Mouse (Mus musculus): ENCODE results near the gene Mip. TPM values are rescaled to one million over a fixed set of nuclear protein-coding genes. Genes with fewer than 3 reads are reported as not detected.
A peak's percentile ranks its signal among the peaks of the same experiment; 100 is the strongest.

Gene Mip
- polyA plus RNA-seq, 1 experiment: not detected

DNA sequence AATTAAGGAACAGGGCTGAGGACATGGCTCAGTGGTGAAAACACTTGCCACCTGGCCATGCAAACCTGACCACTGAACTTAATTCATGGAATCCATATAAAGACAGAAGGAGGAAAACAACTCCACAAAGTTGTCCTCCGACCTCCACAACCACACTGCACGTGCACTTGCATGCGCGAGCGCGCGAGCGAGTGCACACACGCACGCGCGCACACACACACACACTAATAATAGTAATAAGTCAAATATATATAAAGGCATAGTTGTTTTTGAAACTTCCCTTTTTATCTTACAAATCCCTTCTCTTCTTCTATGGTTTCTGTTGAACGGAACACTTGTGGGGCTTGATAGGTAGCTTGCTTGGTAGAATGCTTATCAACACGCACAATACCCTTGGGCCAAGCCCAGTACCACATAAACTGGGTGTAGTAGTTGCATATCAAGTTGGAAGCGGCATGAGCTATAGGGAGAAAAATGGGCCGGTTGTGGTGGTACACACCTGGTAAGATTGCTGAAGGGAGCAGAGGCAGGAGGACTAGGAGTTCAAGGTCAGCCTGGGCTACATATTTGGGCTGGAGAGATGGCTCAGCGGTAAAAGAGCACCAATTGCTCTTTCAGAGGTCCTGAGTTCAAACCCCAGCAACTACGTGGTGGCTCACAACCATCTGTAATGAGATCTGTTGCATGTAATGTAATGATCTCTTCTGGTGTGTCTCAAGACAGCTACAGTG lies 7.1 kb upstream of the Mip start:
- Histone ChIP-seq H3K27ac (ENCODE audit: insufficient read depth, low read depth, low read length) (no peak overlapping the region), H3K4me3 (ENCODE audit: insufficient read depth, low read depth, low read length) (no peak overlapping the region), H3K4me1 (ENCODE audit: control insufficient read depth, insufficient read depth, low read length) (no peaks in the 10 kb centered on the region)
- TF ChIP-seq POLR2A (IDR thresholded peaks at IDR 0.05; ENCODE audit: insufficient read depth, low read depth, low read length) (no peak), CTCF (IDR thresholded peaks at IDR 0.05; ENCODE audit: insufficient read depth, low read depth, low read length) (no peak)
- WGBS: 96% methylated on average over 18 of the region's 18 CpGs

DNA sequence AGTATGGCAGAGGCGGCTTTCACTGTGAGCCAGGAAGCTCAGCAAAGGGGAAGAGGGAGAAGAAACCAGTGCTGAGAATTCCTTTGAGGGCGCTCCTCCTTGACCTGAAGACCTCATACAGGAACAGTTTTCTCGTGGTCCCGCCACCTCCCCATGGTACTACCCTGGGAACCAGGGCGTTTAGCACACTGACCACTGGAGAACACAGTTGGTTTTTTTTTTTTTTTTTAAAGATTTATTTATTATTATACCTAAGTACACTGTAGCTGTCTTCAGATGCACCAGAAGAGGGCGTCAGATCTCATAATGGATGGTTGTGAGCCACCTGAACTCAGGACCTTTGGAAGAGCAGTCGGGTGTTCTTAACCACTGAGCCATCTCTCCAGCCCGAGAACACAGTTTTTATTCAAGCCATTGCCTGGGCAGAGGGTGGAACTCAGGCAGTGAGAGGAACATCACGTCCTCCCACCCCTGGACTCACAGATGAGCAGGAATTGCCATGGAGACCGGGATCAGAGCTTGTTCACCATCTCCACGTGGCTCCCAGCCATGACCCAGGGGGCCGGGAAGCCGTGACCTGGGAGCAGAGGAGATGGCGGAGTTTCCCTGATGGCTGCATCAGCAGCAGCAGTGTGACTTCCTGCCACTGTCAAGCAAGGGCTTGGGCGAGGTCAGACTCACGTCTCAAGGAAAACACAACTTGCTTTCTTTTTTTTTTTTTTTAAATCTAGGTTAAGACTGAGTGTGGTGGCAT lies 3.9 kb upstream of the Mip start:
- Histone ChIP-seq H3K4me3 (ENCODE audit: insufficient read depth, low read depth, low read length) (no peak overlapping the region), H3K4me1 (ENCODE audit: control insufficient read depth, insufficient read depth, low read length) (no peaks in the 10 kb centered on the region), H3K27ac (ENCODE audit: insufficient read depth, low read depth, low read length) (no peak overlapping the region)
- 59% methylated on average over 16 of the region's 16 CpGs for WGBS
- TF ChIP-seq POLR2A (IDR thresholded peaks at IDR 0.05; ENCODE audit: insufficient read depth, low read depth, low read length) (no peak), CTCF (IDR thresholded peaks at IDR 0.05; ENCODE audit: insufficient read depth, low read depth, low read length) (no peak)

DNA sequence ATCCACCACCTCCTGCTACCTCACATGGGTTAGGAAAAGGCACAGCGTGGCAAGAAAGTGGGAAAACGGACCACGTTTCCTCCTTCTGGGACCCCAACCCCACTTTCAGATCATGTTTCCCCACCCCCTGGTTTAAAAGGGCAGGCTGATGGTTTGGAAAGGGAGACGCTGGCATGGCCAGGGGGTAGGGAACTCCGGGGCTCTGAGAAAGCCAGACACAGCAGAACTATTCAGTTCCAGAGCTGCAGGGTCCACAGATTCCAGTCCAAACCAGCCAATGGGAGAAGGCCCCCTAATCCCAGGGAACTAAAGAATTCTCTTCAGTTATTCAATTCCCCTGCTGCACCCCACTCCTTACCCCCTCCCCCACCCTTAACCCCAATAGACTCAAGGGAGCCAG lies 574 bp upstream of the Mip start:
- TF ChIP-seq CTCF (IDR thresholded peaks at IDR 0.05; ENCODE audit: insufficient read depth, low read depth, low read length): no peak
- no peak for TF ChIP-seq POLR2A (IDR thresholded peaks at IDR 0.05; ENCODE audit: insufficient read depth, low read depth, low read length)
- 30% methylated on average over 5 of the region's 5 CpGs for WGBS
- H3K4me1 ChIP-seq (ENCODE audit: control insufficient read depth, insufficient read depth, low read length): no peaks in the 10 kb centered on the region
- no peak overlapping the region for H3K27ac ChIP-seq (ENCODE audit: insufficient read depth, low read depth, low read length)
- no peak overlapping the region for H3K4me3 ChIP-seq (ENCODE audit: insufficient read depth, low read depth, low read length)

DNA sequence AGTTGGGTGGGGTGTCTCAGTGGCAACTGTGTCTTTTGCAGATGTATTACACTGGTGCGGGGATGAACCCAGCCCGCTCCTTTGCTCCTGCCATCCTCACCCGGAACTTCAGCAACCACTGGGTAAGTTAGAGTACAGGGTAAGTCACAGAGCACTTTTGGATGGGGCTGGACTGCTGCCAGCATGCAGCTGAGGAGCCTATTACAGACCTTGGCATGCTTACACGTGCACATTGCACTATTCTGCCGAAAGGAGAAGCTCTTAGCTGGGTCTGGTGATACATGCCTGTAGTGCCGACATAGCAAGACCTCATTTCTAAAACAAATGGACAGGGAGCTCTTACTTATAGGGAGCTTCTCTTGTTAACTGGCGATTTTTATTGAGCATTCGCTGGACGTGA lies 2.0 kb downstream of the Mip start:
- H3K4me3 ChIP-seq (ENCODE audit: insufficient read depth, low read depth, low read length): no peak overlapping the region
- TF ChIP-seq POLR2A (IDR thresholded peaks at IDR 0.05; ENCODE audit: insufficient read depth, low read depth, low read length) (no peak), CTCF (IDR thresholded peaks at IDR 0.05; ENCODE audit: insufficient read depth, low read depth, low read length) (no peak)
- 61% methylated on average over 9 of the region's 9 CpGs for WGBS
- no peak overlapping the region for H3K27ac ChIP-seq (ENCODE audit: insufficient read depth, low read depth, low read length)
- no peaks in the 10 kb centered on the region; the same call in 1 of the 2 replicates for H3K4me1 ChIP-seq (ENCODE audit: control insufficient read depth, insufficient read depth, low read length)

DNA sequence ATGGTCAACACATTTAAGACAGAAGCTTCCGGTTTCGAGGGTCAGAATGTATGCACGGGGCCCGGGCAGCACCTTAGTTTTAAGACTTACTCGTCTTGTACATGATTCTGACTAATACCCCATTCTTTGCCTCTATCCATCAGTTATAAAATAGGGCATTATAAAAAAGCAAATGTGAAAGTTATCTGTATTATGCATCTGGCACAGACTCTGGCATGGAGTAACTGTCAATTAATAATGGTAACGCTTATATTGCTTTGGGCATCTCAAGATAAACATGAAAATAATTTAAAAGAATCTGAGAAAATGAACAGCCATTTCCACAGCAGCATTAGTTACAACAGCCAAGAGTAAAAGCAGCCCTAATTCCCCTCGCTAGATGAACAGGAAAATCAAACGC lies 2.4 kb downstream of the Mip start:
- Histone ChIP-seq H3K4me1 (ENCODE audit: control insufficient read depth, insufficient read depth, low read length) (no peaks in the 10 kb centered on the region; the same call in 1 of the 2 replicates), H3K27ac (ENCODE audit: insufficient read depth, low read depth, low read length) (no peak overlapping the region), H3K4me3 (ENCODE audit: insufficient read depth, low read depth, low read length) (no peak overlapping the region)
- 92% methylated on average over 8 of the region's 8 CpGs for WGBS
- no peak for TF ChIP-seq CTCF (IDR thresholded peaks at IDR 0.05; ENCODE audit: insufficient read depth, low read depth, low read length)
- TF ChIP-seq POLR2A (IDR thresholded peaks at IDR 0.05; ENCODE audit: insufficient read depth, low read depth, low read length): no peak

DNA sequence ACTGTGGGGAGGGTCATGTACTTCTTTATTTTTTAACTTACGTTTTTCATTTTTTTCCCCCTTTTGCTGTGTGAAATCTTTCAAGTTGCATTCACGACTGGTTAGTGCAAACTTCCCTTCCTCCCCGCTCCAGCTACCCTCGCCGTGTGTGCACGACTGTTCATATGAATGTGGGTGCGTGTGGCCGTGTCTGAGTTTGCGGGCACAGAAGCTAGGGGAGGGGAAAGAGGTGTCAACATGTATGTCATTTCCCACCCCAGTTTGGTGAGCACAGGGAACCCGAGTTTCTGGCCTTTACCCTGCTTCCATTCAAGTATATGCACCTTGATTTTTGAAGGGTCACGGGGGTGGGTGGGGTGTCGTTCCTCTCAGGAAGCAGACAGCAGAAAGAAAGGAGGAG lies 4.9 kb downstream of the Mip start:
- H3K4me3 ChIP-seq (ENCODE audit: insufficient read depth, low read depth, low read length): no peak overlapping the region
- H3K27ac ChIP-seq (ENCODE audit: insufficient read depth, low read depth, low read length): no peak overlapping the region
- no peak for TF ChIP-seq CTCF (IDR thresholded peaks at IDR 0.05; ENCODE audit: insufficient read depth, low read depth, low read length)
- no peak for TF ChIP-seq POLR2A (IDR thresholded peaks at IDR 0.05; ENCODE audit: insufficient read depth, low read depth, low read length)
- H3K4me1 ChIP-seq (ENCODE audit: control insufficient read depth, insufficient read depth, low read length): no peaks in the 10 kb centered on the region; the same call in 1 of the 2 replicates
- WGBS: 85% methylated on average over 12 of the region's 12 CpGs

DNA sequence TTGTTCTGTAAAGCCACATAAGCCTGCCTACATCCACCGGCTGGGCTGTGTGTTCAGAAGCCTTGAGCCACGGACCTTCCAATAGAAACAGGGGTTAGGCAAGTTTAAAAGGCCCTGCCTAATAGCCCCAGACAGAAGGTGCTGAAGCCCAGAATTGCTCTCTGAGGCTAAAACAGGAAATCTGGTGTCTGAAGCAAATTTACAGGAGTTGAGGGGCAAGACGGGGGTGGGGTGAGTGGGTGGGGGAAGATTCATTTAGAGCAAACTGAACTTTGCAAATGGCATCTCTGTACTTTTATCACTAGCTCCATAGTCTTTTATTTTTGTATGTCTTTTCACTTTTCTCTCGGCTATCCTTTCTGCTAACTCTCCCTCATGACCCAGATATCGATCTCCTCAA lies 5.5 kb downstream of the Mip start:
- TF ChIP-seq POLR2A (IDR thresholded peaks at IDR 0.05; ENCODE audit: insufficient read depth, low read depth, low read length): no peak
- no peak for TF ChIP-seq CTCF (IDR thresholded peaks at IDR 0.05; ENCODE audit: insufficient read depth, low read depth, low read length)
- no peak overlapping the region for H3K4me3 ChIP-seq (ENCODE audit: insufficient read depth, low read depth, low read length)
- no peaks in the 10 kb centered on the region; the same call in 1 of the 2 replicates for H3K4me1 ChIP-seq (ENCODE audit: control insufficient read depth, insufficient read depth, low read length)
- 3% methylated on average over 5 of the region's 5 CpGs for WGBS
- H3K27ac ChIP-seq (ENCODE audit: insufficient read depth, low read depth, low read length): no peak overlapping the region

DNA sequence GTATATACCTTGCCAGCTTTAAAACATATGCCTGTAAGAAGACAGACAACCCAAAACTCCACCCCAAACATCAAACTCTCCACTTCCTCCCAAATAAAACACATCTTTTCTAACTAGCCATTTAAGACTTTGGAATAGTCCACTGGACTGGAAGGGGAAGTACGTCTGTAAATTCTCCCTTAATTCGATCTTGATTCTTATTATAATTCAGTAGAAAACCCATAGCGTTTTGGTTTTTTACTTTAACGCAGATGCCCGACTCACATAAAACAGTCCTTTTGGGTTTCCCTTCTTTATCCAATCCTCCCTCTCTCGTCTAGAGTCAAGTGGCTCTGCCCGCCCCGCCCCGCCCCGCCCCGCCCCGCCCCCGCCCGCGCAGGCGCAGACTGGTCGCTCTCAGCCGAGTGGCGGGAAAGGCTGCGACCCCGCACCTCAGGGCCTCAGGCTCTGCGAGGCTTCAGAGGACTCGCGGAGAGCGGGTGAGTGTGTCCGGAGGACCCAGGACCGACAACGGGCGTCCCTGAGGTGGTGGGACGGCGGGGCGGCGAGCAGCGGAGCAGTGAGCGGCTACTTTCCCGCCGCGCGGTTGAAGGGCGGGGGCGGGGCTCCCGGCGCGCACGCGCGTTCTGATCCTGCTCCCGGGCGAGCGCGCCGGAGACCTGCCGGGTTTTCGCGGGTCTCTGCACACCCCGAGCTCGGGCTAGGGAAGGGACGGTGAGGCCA lies 6.2 kb downstream of the Mip start, which contains the start of gene Timeless:
Gene Timeless (plus strand): TSS at position 369 of the 723 bp plus-strand sequence.
- TF ChIP-seq POLR2A (IDR thresholded peaks at IDR 0.05; ENCODE audit: insufficient read depth, low read depth, low read length) (peak; percentile 93), CTCF (IDR thresholded peaks at IDR 0.05; ENCODE audit: insufficient read depth, low read depth, low read length) (no peak)
- WGBS: under 1% methylated on average over 57 of the region's 58 CpGs
- no peaks in the 10 kb centered on the region; the same call in 1 of the 2 replicates for H3K4me1 ChIP-seq (ENCODE audit: control insufficient read depth, insufficient read depth, low read length)
- H3K4me3 ChIP-seq (ENCODE audit: insufficient read depth, low read depth, low read length): peak within 1 kb of the TSS; percentile 99
- peak within 1 kb of the TSS; percentile 97 for H3K27ac ChIP-seq (ENCODE audit: insufficient read depth, low read depth, low read length)

Measured in olfactory bulb, adult 2 months (tissue).